Mouse (Mus musculus) forebrain, embryonic 13.5 days (tissue): ENCODE measurements around the gene Ap1g1. TPM values are rescaled to one million over a fixed set of nuclear protein-coding genes. Genes with fewer than 3 reads are reported as not detected.

Source experiments
- ATAC-seq: fragments of 200-750 bp; cut with Nextera tagmentation; 2 replicates; pipeline ENCODE4 v1.8.0; 2017
- H3K27ac ChIP-seq: fragments of 300-500 bp; sonication (generic); 2 replicates; pipeline ENCODE4 v1.5.1; 2015; ENCODE audit warnings: inconsistent platforms, mild to moderate bottlenecking, moderate library complexity
- H3K27me3 ChIP-seq: fragments of 300-500 bp; sonication (generic); 2 replicates; pipeline ENCODE4 v1.6.1; 2015; ENCODE audit warnings: mild to moderate bottlenecking, inconsistent platforms
- H3K36me3 ChIP-seq: fragments of 300-500 bp; sonication (generic); 2 replicates; pipeline ENCODE4 v1.6.1; 2015; ENCODE audit warnings: mild to moderate bottlenecking, inconsistent platforms; ENCODE audit not compliant: poor library complexity, severe bottlenecking
- H3K4me1 ChIP-seq: fragments of 300-500 bp; sonication (generic); 2 replicates; pipeline ENCODE4 v1.6.1; 2015; ENCODE audit warnings: inconsistent platforms
- H3K4me2 ChIP-seq: fragments of 300-500 bp; sonication (generic); 2 replicates; pipeline ENCODE4 v1.6.1; 2015; ENCODE audit warnings: inconsistent platforms, mild to moderate bottlenecking, moderate library complexity
- H3K4me3 ChIP-seq: fragments of 300-500 bp; sonication (generic); 2 replicates; pipeline ENCODE4 v1.5.1; 2015; ENCODE audit warnings: mild to moderate bottlenecking, inconsistent platforms
- H3K9ac ChIP-seq: fragments of 300-500 bp; sonication (generic); 2 replicates; pipeline ENCODE4 v1.6.1; 2015; ENCODE audit warnings: mild to moderate bottlenecking, inconsistent platforms
- H3K9me3 ChIP-seq: fragments of 300-500 bp; sonication (generic); replicated peaks from 2 replicates; pipeline ENCODE4 v1.6.1; 2016; ENCODE audit warnings: inconsistent platforms
- WGBS: fragments of 180-500 bp; shearing (Covaris S2); methylation state at CpG from one replicate; pipeline ENCODE4 v1.1.7; 2015; 5-methylcytosine and 5-hydroxymethylcytosine counted together
- polyA plus RNA-seq: library from polyadenylated mRNA; unstranded; fragments of >200 nt; fragmentation: Nextera tagmentation; extraction: Ambion mirVana; gene quantifications from 2 replicates; pipeline ENCODE4 v1.2.1, GENCODE M21; 2015

Ap1g1 gene
- polyA plus RNA-seq, 1 experiment from 2014 or later, result 45.7 TPM

- Histone ChIP-seq H3K36me3 (peaks cover 45% of the 10 kb centered on the region), H3K4me2 (no peak overlapping the region), H3K27me3 (no peaks in the 10 kb centered on the region), H3K4me1 (no peaks in the 10 kb centered on the region), H3K9ac (no peak overlapping the region), H3K4me3 (no peak overlapping the region), H3K9me3 (no peaks in the 10 kb centered on the region), H3K27ac (no peak overlapping the region)
- ATAC-seq, result no peak
- 91% methylated on average over 4 of the region's 4 CpGs for WGBS
Measured at GRCm38 (mm10) chr8:109907376-109907775, 129.0 kb downstream of the Ap1g1 start.

Other genes with a start within 250 kb of the Ap1g1 start
- gene Dhx38, start 212.7 kb upstream of the Ap1g1 start, polyA plus RNA-seq, result 23.3 and 26.0 TPM in 2 replicates
- gene Txnl4b, start 212.7 kb upstream of the Ap1g1 start, polyA plus RNA-seq, result 28.1 and 29.8 TPM in 2 replicates
- gene Hp, start 199.4 kb upstream of the Ap1g1 start, polyA plus RNA-seq, result 0.53 TPM in 1 of 2 replicates, not detected in the other
- 33.7 and 37.7 TPM in 2 replicates for gene Dhodh, start 169.9 kb upstream of the Ap1g1 start, polyA plus RNA-seq
- 0.09 and 0.12 TPM in 2 replicates for gene Pkd1l3, start 164.0 kb upstream of the Ap1g1 start, polyA plus RNA-seq
- gene Ist1, start 85.3 kb upstream of the Ap1g1 start, polyA plus RNA-seq, result 165 and 177 TPM in 2 replicates
- gene Zfp821, start 73.0 kb upstream of the Ap1g1 start, polyA plus RNA-seq, result 71.3 and 73.1 TPM in 2 replicates
- gene Atxn1l, start 40.8 kb upstream of the Ap1g1 start, polyA plus RNA-seq, result 4.0 and 4.6 TPM in 2 replicates
- 3.1 and 3.4 TPM in 2 replicates for gene Phlpp2, start 90.0 kb downstream of the Ap1g1 start, polyA plus RNA-seq
- gene Marveld3, start 183.6 kb downstream of the Ap1g1 start, polyA plus RNA-seq, result 1.0 and 1.5 TPM in 2 replicates
- gene Tat, start 211.9 kb downstream of the Ap1g1 start, polyA plus RNA-seq, result not detected in 2 replicates